Mouse (Mus musculus): ENCODE measurements around the gene Med4. TPM values are rescaled to one million over a fixed set of nuclear protein-coding genes. Genes with fewer than 3 reads are reported as not detected.
A peak's percentile ranks its signal among the peaks of the same experiment; 100 is the strongest.

Med4 gene
- 19.4 and 20.8 TPM in 2 replicates for total RNA-seq (2014; rRNA removed)
- polyA plus RNA-seq (2015; fragmentation: Nextera tagmentation; extraction: Ambion mirVana): 77.1 and 79.1 TPM in 2 replicates

- ATAC-seq: peak; percentile 98
- no peaks in the 10 kb centered on the region for H3K27me3 ChIP-seq (ENCODE audit: insufficient read depth, low read length)
- under 1% methylated on average over 40 of the region's 41 CpGs for WGBS
- peaks cover 6% of the 10 kb centered on the region; the same call in 1 of the 2 replicates for H3K36me3 ChIP-seq (ENCODE audit: insufficient read depth, low read length)
- H3K4me1 ChIP-seq (ENCODE audit: insufficient read depth, low read length): peaks cover 7% of the 10 kb centered on the region
- H3K9ac ChIP-seq (replicated peaks; ENCODE audit: low read length): peak within 1 kb of the TSS; percentile 84
- no peaks in the 10 kb centered on the region for H3K9me3 ChIP-seq (ENCODE audit: low read length)
- peak; percentile 96 for DNase-seq (ENCODE audit: low spot score)
- TF ChIP-seq CTCF (IDR thresholded peaks at IDR 0.05; ENCODE audit: low read depth): peak; percentile 100
- peak within 1 kb of the TSS; percentile 66 for H3K27ac ChIP-seq
- peak within 1 kb of the TSS; percentile 96 for H3K4me3 ChIP-seq (ENCODE audit: low read length)
- H3K4me2 ChIP-seq (ENCODE audit: low read depth, low read length): peak within 1 kb of the TSS; percentile 97
Measured at GRCm38 (mm10) chr14:73509765-73510423, at the start of gene Med4. TSS of gene Med4 (plus strand) at chr14:73510025.

GRCm38 (mm10) chr14:73460514-73461134, 49.2 kb upstream of the Med4 start:
- Histone ChIP-seq H3K36me3 (ENCODE audit: insufficient read depth, low read length) (no peaks in the 10 kb centered on the region), H3K4me2 (ENCODE audit: low read depth, low read length) (no peak overlapping the region), H3K4me1 (ENCODE audit: insufficient read depth, low read length) (no peaks in the 10 kb centered on the region), H3K9me3 (ENCODE audit: low read length) (no peaks in the 10 kb centered on the region), H3K9ac (replicated peaks; ENCODE audit: low read length) (no peak overlapping the region), H3K4me3 (ENCODE audit: low read length) (no peak overlapping the region), H3K27ac (no peak overlapping the region), H3K27me3 (ENCODE audit: insufficient read depth, low read length) (no peaks in the 10 kb centered on the region)
- ATAC-seq: no peak
- peak; percentile 35 for DNase-seq (ENCODE audit: low spot score)
- no peak for TF ChIP-seq CTCF (IDR thresholded peaks at IDR 0.05; ENCODE audit: low read depth)
- 59% methylated on average over 12 of the region's 12 CpGs for WGBS

DNA sequence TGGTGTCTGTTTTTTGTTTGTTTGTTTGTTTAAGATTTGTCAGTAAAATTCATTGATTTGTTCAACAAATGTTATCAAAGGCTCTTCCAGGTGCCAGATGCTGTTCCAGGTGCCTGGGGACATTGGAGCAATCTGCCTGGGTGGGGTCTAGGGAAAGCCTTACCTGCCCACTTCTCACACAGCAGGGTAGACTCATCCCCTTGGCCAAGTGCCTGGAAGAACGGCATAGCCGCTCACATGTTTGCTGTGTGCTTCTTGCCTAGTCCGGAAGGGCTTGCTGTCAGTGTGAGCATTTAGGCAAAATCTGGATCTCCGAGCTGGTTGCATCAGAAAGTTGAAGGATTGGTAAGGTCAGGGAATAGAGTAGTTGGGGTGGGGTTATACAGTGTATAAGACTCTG, 47.6 kb upstream of the Med4 start:
- Histone ChIP-seq H3K27me3 (ENCODE audit: insufficient read depth, low read length) (no peaks in the 10 kb centered on the region), H3K4me3 (ENCODE audit: low read length) (no peak overlapping the region), H3K4me2 (ENCODE audit: low read depth, low read length) (no peak overlapping the region), H3K27ac (no peak overlapping the region), H3K9me3 (ENCODE audit: low read length) (no peaks in the 10 kb centered on the region), H3K4me1 (ENCODE audit: insufficient read depth, low read length) (no peaks in the 10 kb centered on the region), H3K36me3 (ENCODE audit: insufficient read depth, low read length) (no peaks in the 10 kb centered on the region), H3K9ac (replicated peaks; ENCODE audit: low read length) (no peak overlapping the region)
- ATAC-seq: no peak
- no peak for DNase-seq (ENCODE audit: low spot score)
- WGBS: 58% methylated on average over 4 of the region's 4 CpGs
- TF ChIP-seq CTCF (IDR thresholded peaks at IDR 0.05; ENCODE audit: low read depth): no peak

DNA sequence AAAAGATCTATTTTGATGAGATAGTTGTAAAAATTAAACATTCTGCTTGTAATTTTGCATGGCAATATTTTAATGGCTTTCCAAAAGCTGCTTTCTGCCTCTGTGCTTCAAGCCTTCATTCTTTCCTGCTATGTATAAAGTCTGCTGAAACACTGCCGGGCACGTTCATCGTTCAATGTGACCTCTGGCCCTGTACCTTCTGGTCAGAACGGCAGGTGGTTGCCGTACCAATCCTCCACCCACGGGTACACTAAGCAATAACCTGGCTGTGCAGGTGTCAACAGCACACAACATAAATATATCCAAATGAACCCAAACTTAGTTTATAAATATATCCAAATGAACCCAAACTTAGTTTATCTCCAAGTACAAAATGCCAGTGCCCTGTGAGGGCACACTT, 42.1 kb upstream of the Med4 start:
- Histone ChIP-seq H3K9me3 (ENCODE audit: low read length) (no peaks in the 10 kb centered on the region), H3K36me3 (ENCODE audit: insufficient read depth, low read length) (no peaks in the 10 kb centered on the region), H3K4me3 (ENCODE audit: low read length) (no peak overlapping the region), H3K4me2 (ENCODE audit: low read depth, low read length) (no peak overlapping the region), H3K4me1 (ENCODE audit: insufficient read depth, low read length) (no peaks in the 10 kb centered on the region), H3K27ac (no peak overlapping the region), H3K9ac (replicated peaks; ENCODE audit: low read length) (no peak overlapping the region), H3K27me3 (ENCODE audit: insufficient read depth, low read length) (no peaks in the 10 kb centered on the region)
- WGBS: 69% methylated on average over 6 of the region's 6 CpGs
- no peak for DNase-seq (ENCODE audit: low spot score)
- no peak for ATAC-seq
- TF ChIP-seq CTCF (IDR thresholded peaks at IDR 0.05; ENCODE audit: low read depth): no peak

DNA sequence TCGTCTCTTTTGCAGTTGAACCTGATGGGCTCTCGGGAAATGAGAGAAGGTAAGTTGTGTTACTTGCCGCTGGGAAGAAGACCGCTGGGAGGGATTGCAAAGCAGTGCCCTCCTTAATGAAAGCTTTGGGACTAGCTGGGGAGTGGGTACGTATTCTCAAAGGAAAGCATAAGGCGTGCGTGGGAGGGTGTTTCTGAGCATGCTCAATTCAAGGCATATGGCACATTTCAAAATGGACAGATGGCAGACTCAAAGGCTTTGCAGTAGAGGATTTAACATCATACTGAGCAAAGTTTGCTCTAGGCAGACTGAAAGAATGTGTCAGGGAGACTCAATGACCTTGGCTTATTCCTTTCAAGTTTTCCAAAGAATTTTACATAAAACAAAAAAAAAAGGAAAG, 40.3 kb upstream of the Med4 start:
- Histone ChIP-seq H3K4me2 (ENCODE audit: low read depth, low read length) (no peak overlapping the region), H3K4me3 (ENCODE audit: low read length) (no peak overlapping the region), H3K27ac (no peak overlapping the region), H3K4me1 (ENCODE audit: insufficient read depth, low read length) (0 out of 2 replicates have a peak, but pooled peaks cover 5% of the 10 kb centered on the region), H3K36me3 (ENCODE audit: insufficient read depth, low read length) (no peaks in the 10 kb centered on the region), H3K9ac (replicated peaks; ENCODE audit: low read length) (no peak overlapping the region), H3K9me3 (ENCODE audit: low read length) (no peaks in the 10 kb centered on the region), H3K27me3 (ENCODE audit: insufficient read depth, low read length) (no peaks in the 10 kb centered on the region)
- ATAC-seq (0 out of 2 replicates have a peak, but pooled peaks have one; percentile 32), DNase-seq (ENCODE audit: low spot score) (peak; percentile 49)
- 60% methylated on average over 7 of the region's 7 CpGs for WGBS
- TF ChIP-seq CTCF (IDR thresholded peaks at IDR 0.05; ENCODE audit: low read depth): no peak

GRCm38 (mm10) chr14:73470593-73470992, 39.2 kb upstream of the Med4 start:
- no peak for DNase-seq (ENCODE audit: low spot score)
- no peak for ATAC-seq
- 80% methylated on average over 8 of the region's 8 CpGs for WGBS
- Histone ChIP-seq H3K4me1 (ENCODE audit: insufficient read depth, low read length) (peaks cover 9% of the 10 kb centered on the region; the same call in 1 of the 2 replicates), H3K4me2 (ENCODE audit: low read depth, low read length) (no peak overlapping the region), H3K4me3 (ENCODE audit: low read length) (no peak overlapping the region), H3K9me3 (ENCODE audit: low read length) (no peaks in the 10 kb centered on the region), H3K9ac (replicated peaks; ENCODE audit: low read length) (no peak overlapping the region), H3K36me3 (ENCODE audit: insufficient read depth, low read length) (no peaks in the 10 kb centered on the region), H3K27me3 (ENCODE audit: insufficient read depth, low read length) (no peaks in the 10 kb centered on the region), H3K27ac (no peak overlapping the region)
- TF ChIP-seq CTCF (IDR thresholded peaks at IDR 0.05; ENCODE audit: low read depth): no peak

GRCm38 (mm10) chr14:73472205-73472604, 37.6 kb upstream of the Med4 start:
- H3K4me2 ChIP-seq (ENCODE audit: low read depth, low read length): no peak overlapping the region
- peaks cover 13% of the 10 kb centered on the region; the same call in 1 of the 2 replicates for H3K4me1 ChIP-seq (ENCODE audit: insufficient read depth, low read length)
- no peak overlapping the region for H3K4me3 ChIP-seq (ENCODE audit: low read length)
- no peaks in the 10 kb centered on the region for H3K27me3 ChIP-seq (ENCODE audit: insufficient read depth, low read length)
- 37% methylated on average over 7 of the region's 7 CpGs for WGBS
- H3K36me3 ChIP-seq (ENCODE audit: insufficient read depth, low read length): no peaks in the 10 kb centered on the region
- no peak for TF ChIP-seq CTCF (IDR thresholded peaks at IDR 0.05; ENCODE audit: low read depth)
- ATAC-seq (no peak), DNase-seq (ENCODE audit: low spot score) (peak; percentile 57)
- no peak overlapping the region for H3K9ac ChIP-seq (replicated peaks; ENCODE audit: low read length)
- H3K27ac ChIP-seq: no peak overlapping the region
- H3K9me3 ChIP-seq (ENCODE audit: low read length): no peaks in the 10 kb centered on the region
